Mouse (Mus musculus) megakaryocyte, embryonic 14.5 days (primary cell): ENCODE results near the gene Disc1. TPM values are rescaled to one million over a fixed set of nuclear protein-coding genes. Genes with fewer than 3 reads are reported as not detected.

Experiments
- H3K27me3 ChIP-seq: replicated peaks from 2 replicates; pipeline ENCODE3; 2012; ENCODE audit warnings: inconsistent platforms
- H3K36me3 ChIP-seq: replicated peaks from 2 replicates; pipeline ENCODE3; 2012; ENCODE audit warnings: low read length, inconsistent platforms, mixed read lengths
- H3K4me1 ChIP-seq: 2 replicates; pipeline ENCODE4 v1.6.1; 2012; ENCODE audit warnings: inconsistent platforms
- H3K4me3 ChIP-seq: replicated peaks from 2 replicates; pipeline ENCODE3; 2012; ENCODE audit warnings: moderate library complexity, mild to moderate bottlenecking, inconsistent platforms
- H3K9me3 ChIP-seq: 2 replicates; pipeline ENCODE4 v1.6.1; 2012; ENCODE audit warnings: inconsistent platforms
- FLI1 ChIP-seq: IDR thresholded peaks from 2 replicates; pipeline ENCODE4 v1.6.1; 2012; ENCODE audit warnings: low read length, inconsistent platforms, mixed read lengths
- GATA1 ChIP-seq: IDR thresholded peaks from 3 replicates; pipeline ENCODE4 v1.6.1; 2012; ENCODE audit warnings: mixed read lengths, low read length, inconsistent platforms, borderline replicate concordance
- polyA plus RNA-seq: library from polyadenylated mRNA; stranded (reverse); fragments of >175 nt; gene quantifications from 2 replicates; pipeline ENCODE4 v1.2.3, GENCODE M21; 2012; ENCODE audit warnings: low replicate concordance; ENCODE audit not compliant: insufficient read depth

Gene Disc1
- polyA plus RNA-seq, 1 experiment: 0.19 TPM

- Histone ChIP-seq H3K4me1 (no peaks in the 10 kb centered on the region; the same call in 1 of the 2 replicates), H3K9me3 (no peaks in the 10 kb centered on the region), H3K27me3 (peaks cover 21% of the 10 kb centered on the region), H3K4me3 (no peak overlapping the region), H3K36me3 (no peaks in the 10 kb centered on the region)
- TF ChIP-seq GATA1 (no peak), FLI1 (no peak)
These were observed 139.7 kb downstream of the Disc1 start for GRCm38 (mm10) chr8:125193701-125194100.

GRCm38 (mm10) chr8:125195121-125195520, 141.1 kb downstream of the Disc1 start:
- no peaks in the 10 kb centered on the region for H3K9me3 ChIP-seq
- TF ChIP-seq GATA1 (no peak), FLI1 (no peak)
- no peaks in the 10 kb centered on the region for H3K36me3 ChIP-seq
- peaks cover 25% of the 10 kb centered on the region for H3K27me3 ChIP-seq
- no peaks in the 10 kb centered on the region; the same call in 1 of the 2 replicates for H3K4me1 ChIP-seq
- H3K4me3 ChIP-seq: no peak overlapping the region

- no peaks in the 10 kb centered on the region for H3K36me3 ChIP-seq
These were observed 142.6 kb downstream of the Disc1 start for GRCm38 (mm10) chr8:125196573-125197094.

GRCm38 (mm10) chr8:125197341-125198002, 143.5 kb downstream of the Disc1 start:
- peaks cover 24% of the 10 kb centered on the region for H3K27me3 ChIP-seq
- no peaks in the 10 kb centered on the region; the same call in 1 of the 2 replicates for H3K4me1 ChIP-seq
- peak overlapping the region; percentile 34 for H3K4me3 ChIP-seq
- H3K36me3 ChIP-seq: no peaks in the 10 kb centered on the region
- TF ChIP-seq FLI1 (no peak), GATA1 (no peak)
- no peaks in the 10 kb centered on the region for H3K9me3 ChIP-seq

More at GRCm38 (mm10) chr8:125196573-125197094, 142.6 kb downstream of the Disc1 start:
- Histone ChIP-seq H3K27me3 (peaks cover 24% of the 10 kb centered on the region), H3K4me3 (no peak overlapping the region), H3K9me3 (no peaks in the 10 kb centered on the region), H3K4me1 (no peaks in the 10 kb centered on the region; the same call in 1 of the 2 replicates)
- no peak for TF ChIP-seq GATA1

- Histone ChIP-seq H3K27me3 (peaks cover 21% of the 10 kb centered on the region), H3K4me3 (no peak overlapping the region), H3K36me3 (no peaks in the 10 kb centered on the region), H3K4me1 (no peaks in the 10 kb centered on the region), H3K9me3 (no peaks in the 10 kb centered on the region)
- TF ChIP-seq GATA1 (no peak), FLI1 (no peak)
These were observed 144.6 kb downstream of the Disc1 start for GRCm38 (mm10) chr8:125198420-125199196.

GRCm38 (mm10) chr8:125199197-125199939, 145.4 kb downstream of the Disc1 start:
- Histone ChIP-seq H3K4me3 (no peak overlapping the region), H3K9me3 (no peaks in the 10 kb centered on the region), H3K27me3 (peaks cover 21% of the 10 kb centered on the region), H3K36me3 (no peaks in the 10 kb centered on the region), H3K4me1 (no peaks in the 10 kb centered on the region)
- TF ChIP-seq GATA1 (no peak), FLI1 (no peak)

GRCm38 (mm10) chr8:125200273-125200863, 146.4 kb downstream of the Disc1 start:
- Histone ChIP-seq H3K27me3 (peaks cover 24% of the 10 kb centered on the region), H3K4me3 (no peak overlapping the region), H3K9me3 (no peaks in the 10 kb centered on the region), H3K4me1 (no peaks in the 10 kb centered on the region), H3K36me3 (no peaks in the 10 kb centered on the region)
- no peak for TF ChIP-seq FLI1

GRCm38 (mm10) chr8:125201650-125202049, 147.7 kb downstream of the Disc1 start:
- TF ChIP-seq FLI1 (no peak), GATA1 (no peak)
- H3K9me3 ChIP-seq: no peaks in the 10 kb centered on the region

GRCm38 (mm10) chr8:125203016-125203415, 149.0 kb downstream of the Disc1 start:
- Histone ChIP-seq H3K36me3 (no peaks in the 10 kb centered on the region), H3K27me3 (peaks cover 22% of the 10 kb centered on the region), H3K9me3 (no peaks in the 10 kb centered on the region), H3K4me3 (no peak overlapping the region), H3K4me1 (no peaks in the 10 kb centered on the region)
- TF ChIP-seq GATA1 (no peak), FLI1 (no peak)

More at GRCm38 (mm10) chr8:125201650-125202049, 147.7 kb downstream of the Disc1 start:
- peaks cover 25% of the 10 kb centered on the region for H3K27me3 ChIP-seq
- no peaks in the 10 kb centered on the region for H3K36me3 ChIP-seq
- H3K4me3 ChIP-seq: no peak overlapping the region
- no peaks in the 10 kb centered on the region for H3K4me1 ChIP-seq
